Mouse (Mus musculus) G1E-ER4 (cell line): ENCODE data around the gene Olfr689. TPM values are rescaled to one million over a fixed set of nuclear protein-coding genes. Genes with fewer than 3 reads are reported as not detected.

Source experiments
- GATA1 ChIP-seq: IDR thresholded peaks from one replicate; pipeline ENCODE4 v1.8.0; 2012; ENCODE audit warnings: low read length, inconsistent platforms
- polyA plus RNA-seq: library from polyadenylated mRNA; stranded (reverse); fragments of >175 nt; gene quantifications from 2 replicates; pipeline ENCODE4 v1.2.3, GENCODE M21; 2012

The Olfr689 gene
- polyA plus RNA-seq = not detected in 2 replicates

DNA sequence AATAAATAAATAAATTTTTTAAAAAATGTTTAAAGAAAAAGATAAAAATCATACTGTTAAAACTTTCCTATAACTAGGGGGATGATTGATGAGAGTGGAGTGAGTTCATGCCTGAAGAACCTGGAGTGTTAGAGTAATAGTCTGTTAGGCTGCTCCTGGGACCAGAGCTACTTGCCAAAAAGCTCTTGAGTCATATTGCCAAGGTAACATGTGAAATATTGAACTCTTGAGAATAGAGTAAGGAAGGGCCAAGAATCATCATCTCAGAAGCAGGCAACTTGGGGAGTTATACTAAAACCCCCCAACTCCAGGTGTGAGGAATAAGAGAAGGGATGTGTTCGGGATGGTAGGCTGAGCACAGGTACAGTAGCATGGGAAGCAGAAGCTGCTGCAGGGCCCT lies at the start of gene Olfr689:
TSS of gene Olfr689 (plus strand) at position 301 of the 400 bp plus-strand sequence.
- TF ChIP-seq GATA1 = no peak

DNA sequence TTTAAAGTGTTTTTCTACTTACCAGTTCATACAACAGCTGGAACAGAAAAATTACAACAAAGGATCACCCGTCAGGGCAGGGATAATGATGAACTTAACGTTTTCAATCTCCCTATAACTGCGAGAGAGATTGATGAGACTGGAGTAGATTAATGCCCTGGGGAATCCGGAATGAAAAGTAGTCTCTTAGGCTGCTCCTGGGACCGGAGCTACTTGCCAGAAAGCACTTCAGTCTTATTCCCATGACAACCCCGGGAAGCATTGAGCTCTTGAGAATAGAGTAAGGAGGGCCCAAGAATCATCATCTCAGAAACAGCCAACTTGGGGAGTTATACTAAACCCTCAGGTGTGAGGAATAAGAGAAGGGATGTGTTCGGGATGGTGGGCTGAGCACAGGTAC lies 38.5 kb upstream of the Olfr689 start:
- no peak for TF ChIP-seq GATA1

GRCm38 (mm10) chr7:105287795-105288194 lies 23.2 kb upstream of the Olfr689 start, which contains the start of gene Olfr688:
Gene Olfr688 (plus strand): TSS chr7:105288095.
- TF ChIP-seq GATA1 = no peak

GRCm38 (mm10) chr7:105290051-105290450 lies 20.9 kb upstream of the Olfr689 start:
- no peak for TF ChIP-seq GATA1

DNA sequence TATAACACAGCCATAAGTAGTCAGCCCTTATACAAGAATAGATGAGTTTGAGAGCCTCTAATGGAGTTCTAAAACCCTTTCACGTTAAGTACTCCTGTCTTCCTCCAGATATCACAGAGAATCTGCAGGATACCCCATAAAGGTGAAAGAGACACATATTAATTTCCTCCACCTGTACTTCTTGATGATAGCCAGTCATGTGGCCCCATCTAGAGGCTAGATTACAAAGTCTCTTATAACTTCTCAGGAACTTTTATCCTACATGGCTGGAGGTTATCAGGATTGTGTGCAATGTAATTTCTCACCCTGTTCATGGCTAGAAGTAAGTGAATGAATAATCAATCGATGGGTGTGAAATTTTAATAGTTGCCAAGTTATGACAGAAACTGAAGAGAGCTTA lies 14.3 kb downstream of the Olfr689 start:
- no peak for TF ChIP-seq GATA1

GRCm38 (mm10) chr7:105334004-105334403 lies 23.0 kb downstream of the Olfr689 start, which contains the start of gene Olfr690:
Gene Olfr690 (minus strand): TSS chr7:105334104.
- no peak for TF ChIP-seq GATA1

DNA sequence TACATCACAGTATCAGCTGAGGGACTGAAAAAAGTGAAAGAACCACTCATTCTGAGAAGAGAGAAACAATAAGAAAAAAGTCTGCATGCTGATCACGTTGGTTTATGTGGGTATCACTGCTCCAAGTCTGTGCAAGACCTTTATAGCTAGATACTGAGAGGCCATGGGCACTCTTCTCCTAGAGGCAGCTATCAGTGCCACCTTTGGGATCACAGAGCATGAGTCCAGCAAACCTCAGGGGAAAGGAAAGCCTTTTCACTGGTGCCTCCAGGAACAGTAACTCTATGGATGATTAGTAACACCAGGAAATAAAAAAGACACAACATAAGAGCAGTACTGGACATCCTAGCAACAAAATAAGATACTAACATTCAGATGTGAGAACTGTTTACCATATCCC lies 31.2 kb downstream of the Olfr689 start, which contains the start of gene Olfr691:
TSS of gene Olfr691 (minus strand) at position 101 of the 400 bp plus-strand sequence.
- TF ChIP-seq GATA1 = no peak

GRCm38 (mm10) chr7:105342752-105343151 lies 31.8 kb downstream of the Olfr689 start:
- no peak for TF ChIP-seq GATA1

- TF ChIP-seq GATA1 = no peak
Observed at GRCm38 (mm10) chr7:105361713-105362112, 50.7 kb downstream of the Olfr689 start.

GRCm38 (mm10) chr7:105367268-105367667 lies 56.3 kb downstream of the Olfr689 start:
- TF ChIP-seq GATA1 = no peak

DNA sequence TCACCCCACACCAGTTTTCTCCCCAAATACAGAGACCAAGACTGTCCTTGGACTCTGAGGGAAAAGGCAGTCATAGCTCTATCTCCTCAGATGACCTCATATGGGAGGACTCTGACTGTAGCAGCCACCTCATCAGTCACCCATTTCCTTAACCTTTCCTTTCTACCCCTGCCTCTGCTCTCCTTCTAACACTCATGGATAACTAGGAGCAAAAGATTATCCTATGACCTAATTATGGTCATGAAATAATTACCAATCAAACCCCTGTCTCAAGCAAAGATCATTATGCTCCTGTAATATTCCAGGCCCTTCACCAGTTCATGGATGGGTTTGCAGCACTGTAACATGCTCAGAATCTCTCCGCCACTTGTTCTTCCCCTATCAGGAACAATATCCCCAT lies 57.0 kb downstream of the Olfr689 start, which contains the start of gene Olfr692:
TSS of gene Olfr692 (plus strand) at position 301 of the 400 bp plus-strand sequence.
- TF ChIP-seq GATA1 = no peak

- TF ChIP-seq GATA1 = no peak
Observed at GRCm38 (mm10) chr7:105368521-105368920, 57.6 kb downstream of the Olfr689 start.

Other genes with a start within 250 kb of the Olfr689 start
- gene Olfr678, start 246.7 kb upstream of the Olfr689 start, polyA plus RNA-seq = not detected in 2 replicates
- gene Olfr679, start 230.0 kb upstream of the Olfr689 start, polyA plus RNA-seq = not detected in 2 replicates
- gene Olfr680-ps1, start 218.3 kb upstream of the Olfr689 start, polyA plus RNA-seq = not detected in 2 replicates
- gene Olfr681, start 194.3 kb upstream of the Olfr689 start, polyA plus RNA-seq = not detected in 2 replicates
- not detected in 2 replicates for gene Olfr683, start 164.2 kb upstream of the Olfr689 start, polyA plus RNA-seq
- gene Olfr684, start 147.5 kb upstream of the Olfr689 start, polyA plus RNA-seq = not detected in 2 replicates
- not detected in 2 replicates for gene Olfr685, start 125.2 kb upstream of the Olfr689 start, polyA plus RNA-seq
- not detected in 2 replicates for gene Olfr686, start 103.7 kb upstream of the Olfr689 start, polyA plus RNA-seq
- not detected in 2 replicates for gene Olfr688, start 23.1 kb upstream of the Olfr689 start, polyA plus RNA-seq
- not detected in 2 replicates for gene Olfr690, start 22.9 kb downstream of the Olfr689 start, polyA plus RNA-seq
- not detected in 2 replicates for gene Olfr691, start 31.1 kb downstream of the Olfr689 start, polyA plus RNA-seq
- gene Olfr692, start 57.1 kb downstream of the Olfr689 start, polyA plus RNA-seq = not detected in 2 replicates
- not detected in 2 replicates for gene Gm5901, start 63.9 kb downstream of the Olfr689 start, polyA plus RNA-seq
- 41.2 TPM in 2 replicates for gene Fam160a2, start 88.9 kb downstream of the Olfr689 start, polyA plus RNA-seq
- not detected in 2 replicates for gene Cnga4, start 93.4 kb downstream of the Olfr689 start, polyA plus RNA-seq
- gene Cckbr, start 114.6 kb downstream of the Olfr689 start, polyA plus RNA-seq = not detected in 2 replicates
- not detected in 2 replicates for gene Cavin3, start 171.1 kb downstream of the Olfr689 start, polyA plus RNA-seq
- 21.0 and 24.4 TPM in 2 replicates for gene Smpd1, start 243.2 kb downstream of the Olfr689 start, polyA plus RNA-seq